Mouse (Mus musculus) lung, postnatal 0 days (tissue): ENCODE results near the gene Cadm4.

Source experiments
- CTCF ChIP-seq: IDR thresholded peaks from 2 replicates; pipeline ENCODE4 v1.5.1; 2016; ENCODE audit warnings: antibody characterized with exemption, mild to moderate bottlenecking
- EP300 ChIP-seq: IDR thresholded peaks from 2 replicates; pipeline ENCODE4 v1.6.1; 2016; ENCODE audit warnings: antibody characterized with exemption, mild to moderate bottlenecking, control low read depth

DNA sequence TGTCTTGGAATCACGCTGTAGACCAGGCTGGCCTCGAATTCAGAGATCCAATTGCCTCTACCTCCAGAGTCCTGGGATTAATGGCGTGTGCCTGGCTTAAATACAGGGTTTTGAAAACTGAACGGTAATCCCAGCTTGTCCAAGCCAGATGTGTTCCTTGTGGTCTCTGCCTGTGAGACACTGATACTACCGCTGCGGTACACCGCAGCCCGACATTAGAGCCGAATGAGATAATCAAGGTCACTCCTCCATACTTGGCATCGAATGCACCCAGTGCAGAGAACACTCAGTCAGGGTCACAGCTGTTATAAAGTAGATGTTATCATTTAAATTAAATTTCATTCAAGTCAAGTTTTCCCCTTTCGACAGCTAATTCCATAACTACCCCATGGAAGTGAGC is 47.0 kb downstream of the Cadm4 start:
- TF ChIP-seq CTCF (no peak), EP300 (no peak)
